Mouse (Mus musculus) R1 (cell line): Measurements from ENCODE around the gene Mmp3.
"Not testable (repeated sequence)": the region's sequence is repeated elsewhere in the genome, so short reads cannot be mapped to it uniquely, and the experiment has no call there.

Experiments
- DNase-seq: peaks from one replicate; pipeline ENCODE4 v3.0.0-alpha.2; 2018; ENCODE audit warnings: low read depth, low spot score

Gene Mmp3

GRCm38 (mm10) chr9:7445522-7445921 is at the start of gene Mmp3:
TSS of gene Mmp3 (plus strand) at chr9:7445822.
- no peak for DNase-seq

DNA sequence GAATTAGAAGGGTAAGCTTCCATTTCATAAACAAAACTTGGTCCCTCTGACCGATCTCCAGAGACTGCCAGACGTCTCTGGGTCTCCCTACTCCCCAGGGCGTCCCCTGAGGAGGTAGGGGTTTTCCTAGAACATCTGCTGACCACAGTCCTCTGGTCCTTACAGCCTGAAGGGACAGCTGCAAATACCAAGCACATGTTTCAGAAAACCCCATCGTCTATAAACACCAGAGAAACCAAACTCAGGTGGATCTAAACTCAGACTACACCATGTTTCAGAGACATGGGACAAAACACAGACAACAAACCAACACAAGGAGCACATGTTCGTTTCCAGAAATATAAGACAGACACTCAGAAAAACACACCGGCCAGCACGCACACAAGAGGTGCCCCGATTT is 49.1 kb upstream of the Mmp3 start:
- DNase-seq: not testable (repeated sequence)

- DNase-seq: no peak
Measured at GRCm38 (mm10) chr9:7453302-7453701, 7.7 kb downstream of the Mmp3 start.

DNA sequence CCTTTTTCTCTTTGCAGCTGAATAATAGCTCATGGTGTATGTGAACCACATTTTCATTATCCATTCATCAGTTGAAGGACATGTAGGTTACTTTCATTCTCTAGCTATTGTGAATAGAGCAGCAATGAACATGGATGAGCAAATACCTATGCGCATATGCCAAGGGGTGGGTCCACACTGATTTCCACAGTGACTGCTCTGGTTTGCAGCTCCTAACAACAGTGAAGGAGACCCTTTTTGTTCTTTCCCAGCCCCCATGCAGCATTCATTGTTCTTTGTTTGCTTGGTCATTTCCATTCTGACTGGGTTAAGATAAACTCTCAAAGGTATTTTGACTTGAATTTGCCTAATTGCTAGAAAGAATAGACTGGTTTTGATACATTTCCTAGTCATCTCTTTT is 24.6 kb downstream of the Mmp3 start:
- peak; percentile 21 for DNase-seq

- no peak for DNase-seq
Measured at GRCm38 (mm10) chr9:7483684-7484394, 38.2 kb downstream of the Mmp3 start.

GRCm38 (mm10) chr9:7501138-7501537 is 55.5 kb downstream of the Mmp3 start:
- DNase-seq: no peak

GRCm38 (mm10) chr9:7502051-7502450 is 56.4 kb downstream of the Mmp3 start, which contains the start of gene Mmp10:
TSS of gene Mmp10 (plus strand) at chr9:7502352.
- no peak for DNase-seq
